Mouse (Mus musculus) lung, postnatal 0 days (tissue): ENCODE measurements around the gene Gsta3. TPM values are rescaled to one million over a fixed set of nuclear protein-coding genes. Genes with fewer than 3 reads are reported as not detected.

Source experiments
- ATAC-seq: fragments of 200-750 bp; cut with Nextera tagmentation; 2 replicates; pipeline ENCODE4 v1.8.0; 2017; ENCODE audit warnings: moderate library complexity
- DNase-seq: peaks from one replicate; pipeline ENCODE4 v3.0.0-alpha.2; 2016; ENCODE audit warnings: low spot score
- H3K27ac ChIP-seq: fragments of 300-500 bp; sonication (generic); 2 replicates; pipeline ENCODE4 v1.5.1; 2014; ENCODE audit warnings: antibody characterized with exemption, mild to moderate bottlenecking, low read length, mixed read lengths
- H3K27me3 ChIP-seq: fragments of 300-500 bp; sonication (generic); replicated peaks from 2 replicates; pipeline ENCODE4 v1.6.1; 2014; ENCODE audit warnings: low read length, mixed read lengths; ENCODE audit not compliant: insufficient read depth
- H3K36me3 ChIP-seq: fragments of 300-500 bp; sonication (generic); 2 replicates; pipeline ENCODE4 v1.6.1; 2014; ENCODE audit warnings: low read length, mixed read lengths; ENCODE audit not compliant: insufficient read depth
- H3K4me1 ChIP-seq: fragments of 300-500 bp; sonication (generic); 2 replicates; pipeline ENCODE4 v1.6.1; 2014; ENCODE audit warnings: antibody characterized with exemption, low read depth, low read length, mixed read lengths; ENCODE audit not compliant: insufficient read depth
- H3K4me2 ChIP-seq: fragments of 300-500 bp; sonication (generic); replicated peaks from 2 replicates; pipeline ENCODE4 v1.6.1; 2014; ENCODE audit warnings: low read depth, mild to moderate bottlenecking, low read length, moderate library complexity, mixed read lengths
- H3K4me3 ChIP-seq: fragments of 300-500 bp; sonication (generic); 2 replicates; pipeline ENCODE4 v1.5.1; 2014; ENCODE audit warnings: low read depth, low read length
- H3K9ac ChIP-seq: fragments of 300-500 bp; sonication (generic); replicated peaks from 2 replicates; pipeline ENCODE4 v1.6.1; 2014; ENCODE audit warnings: low read depth, mild to moderate bottlenecking
- H3K9me3 ChIP-seq: fragments of 300-500 bp; sonication (generic); 2 replicates; pipeline ENCODE4 v1.6.1; 2016; ENCODE audit warnings: low read length, mixed read lengths
- CTCF ChIP-seq: IDR thresholded peaks from 2 replicates; pipeline ENCODE4 v1.5.1; 2016; ENCODE audit warnings: antibody characterized with exemption, mild to moderate bottlenecking
- EP300 ChIP-seq: IDR thresholded peaks from 2 replicates; pipeline ENCODE4 v1.6.1; 2016; ENCODE audit warnings: antibody characterized with exemption, mild to moderate bottlenecking, control low read depth
- WGBS: fragments of 180-500 bp; shearing (Covaris S2); extraction: QIAGEN DNeasy Blood & Tissue Kit; methylation state at CpG from one replicate; pipeline ENCODE4 v1.1.7; 2014; 5-methylcytosine and 5-hydroxymethylcytosine counted together
- polyA plus RNA-seq: library from polyadenylated mRNA; unstranded; fragments of >200 nt; fragmentation: Nextera tagmentation; extraction: Ambion mirVana; gene quantifications from 2 replicates; pipeline ENCODE4 v1.2.1, GENCODE M21; 2015

The Gsta3 gene
- polyA plus RNA-seq, 1 experiment from 2014 or later = 23.5 TPM

DNA sequence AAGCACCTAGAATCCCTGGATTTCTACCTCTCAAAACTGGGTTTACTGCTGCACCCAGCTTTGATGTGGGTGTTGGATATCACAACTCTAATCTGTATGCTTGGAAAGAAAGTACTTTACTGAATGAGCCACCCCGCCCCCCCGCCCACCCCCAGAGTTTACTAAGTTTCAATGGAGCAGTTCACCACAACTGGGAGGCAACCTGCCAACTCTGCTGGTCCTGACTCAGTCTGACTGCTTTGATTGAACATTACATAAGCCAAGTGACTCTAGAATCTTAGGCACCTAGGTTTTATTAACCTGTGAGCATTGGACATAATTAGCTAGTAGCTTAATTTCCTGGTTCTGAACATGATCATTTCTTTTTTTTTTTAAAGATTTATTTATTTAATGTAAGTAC lies 73.9 kb downstream of the Gsta3 start:
- H3K4me3 ChIP-seq = no peak overlapping the region
- no peaks in the 10 kb centered on the region for H3K27me3 ChIP-seq
- no peak for TF ChIP-seq EP300
- TF ChIP-seq CTCF = no peak
- H3K4me2 ChIP-seq = no peak overlapping the region
- no peaks in the 10 kb centered on the region for H3K4me1 ChIP-seq
- no peaks in the 10 kb centered on the region for H3K9me3 ChIP-seq
- no peak for DNase-seq
- ATAC-seq = no peak
- H3K9ac ChIP-seq = no peak overlapping the region
- H3K27ac ChIP-seq = no peak overlapping the region
- 88% methylated on average over 2 of the region's 2 CpGs for WGBS
- no peaks in the 10 kb centered on the region for H3K36me3 ChIP-seq

Other genes with a start within 250 kb of the Gsta3 start
- gene Tram2, start 161.4 kb upstream of the Gsta3 start, polyA plus RNA-seq = 8.1 and 8.3 TPM in 2 replicates
- gene Tmem14a, start 22.0 kb upstream of the Gsta3 start, polyA plus RNA-seq = 7.9 and 9.7 TPM in 2 replicates
- gene Khdc1a, start 109.1 kb downstream of the Gsta3 start, polyA plus RNA-seq = not detected in 2 replicates
- not detected in 2 replicates for gene Khdc1c, start 127.7 kb downstream of the Gsta3 start, polyA plus RNA-seq
- not detected in 2 replicates for gene Khdc1b, start 143.0 kb downstream of the Gsta3 start, polyA plus RNA-seq